Mouse (Mus musculus) bone marrow macrophage, adult 2 months (primary cell): ENCODE results near the gene Bmpr2.

Experiments
- CTCF ChIP-seq: IDR thresholded peaks from 2 replicates; pipeline ENCODE4 v1.5.1; 2012; ENCODE audit warnings: low read depth, mild to moderate bottlenecking, low read length, moderate library complexity
- POLR2A ChIP-seq: IDR thresholded peaks from 2 replicates; pipeline ENCODE4 v1.6.1; 2012; ENCODE audit warnings: mild to moderate bottlenecking, low read depth, low read length, borderline replicate concordance

DNA sequence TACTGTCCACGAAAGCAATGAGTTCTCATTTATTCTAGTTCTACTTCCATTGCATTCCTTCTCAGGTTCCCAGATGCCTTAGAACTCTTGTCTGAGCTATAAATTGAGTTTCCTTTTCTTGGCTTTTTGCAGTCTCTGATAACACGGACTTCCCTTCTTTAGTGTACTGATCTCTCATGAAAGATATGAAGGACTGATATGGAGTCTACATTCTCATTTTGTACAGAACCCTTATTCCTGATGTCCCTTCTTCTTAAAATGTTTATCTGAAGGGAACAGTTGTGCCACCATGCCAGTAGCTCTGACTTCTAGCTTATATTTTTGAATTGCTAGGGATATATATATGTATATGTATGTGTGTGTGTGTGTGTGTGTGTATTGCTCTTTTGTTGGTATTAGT lies 46.7 kb downstream of the Bmpr2 start:
- TF ChIP-seq CTCF (no peak), POLR2A (no peak)
